Mouse (Mus musculus) bone marrow, adult 2 months (tissue): ENCODE data around the gene Lrrc28. TPM values are rescaled to one million over a fixed set of nuclear protein-coding genes. Genes with fewer than 3 reads are reported as not detected.

Experiments
- H3K27ac ChIP-seq: fragments of 200-500 bp; 2 replicates; pipeline ENCODE4 v1.5.1; 2012; ENCODE audit warnings: low read depth, mild to moderate bottlenecking, control low read depth, inconsistent platforms, low read length; ENCODE audit not compliant: control insufficient read depth, poor library complexity, insufficient read depth
- H3K4me1 ChIP-seq: fragments of 200-500 bp; 2 replicates; pipeline ENCODE4 v1.6.1; 2011; ENCODE audit warnings: low read length; ENCODE audit not compliant: control insufficient read depth, insufficient read depth
- H3K4me3 ChIP-seq: fragments of 200-500 bp; replicated peaks from 2 replicates; pipeline ENCODE3; 2011; ENCODE audit warnings: mild to moderate bottlenecking, low read depth, low read length, control low read depth; ENCODE audit not compliant: control insufficient read depth
- CTCF ChIP-seq: fragments of 200-500 bp; IDR thresholded peaks from 2 replicates; pipeline ENCODE4 v1.5.1; 2011; ENCODE audit warnings: low read length, control low read depth; ENCODE audit not compliant: control insufficient read depth, insufficient read depth
- POLR2A ChIP-seq: fragments of 200-500 bp; IDR thresholded peaks from 2 replicates; pipeline ENCODE4 v1.6.1; 2011; ENCODE audit warnings: low read depth, mild to moderate bottlenecking, control low read depth, low read length, borderline replicate concordance; ENCODE audit not compliant: control insufficient read depth
- WGBS: fragments of 180-500 bp; shearing (Covaris S2); methylation state at CpG from one replicate; pipeline ENCODE4 v1.1.7; 2018; 5-methylcytosine and 5-hydroxymethylcytosine counted together
- polyA plus RNA-seq: library from polyadenylated mRNA; stranded (reverse); fragments of >200 nt; gene quantifications from 2 replicates; pipeline ENCODE4 v1.2.4, GENCODE M21; 2011; ENCODE audit warnings: low replicate concordance; ENCODE audit not compliant: missing spikeins, insufficient read depth, insufficient read length

The Lrrc28 gene
- polyA plus RNA-seq, 1 experiment = 6.8 TPM

DNA sequence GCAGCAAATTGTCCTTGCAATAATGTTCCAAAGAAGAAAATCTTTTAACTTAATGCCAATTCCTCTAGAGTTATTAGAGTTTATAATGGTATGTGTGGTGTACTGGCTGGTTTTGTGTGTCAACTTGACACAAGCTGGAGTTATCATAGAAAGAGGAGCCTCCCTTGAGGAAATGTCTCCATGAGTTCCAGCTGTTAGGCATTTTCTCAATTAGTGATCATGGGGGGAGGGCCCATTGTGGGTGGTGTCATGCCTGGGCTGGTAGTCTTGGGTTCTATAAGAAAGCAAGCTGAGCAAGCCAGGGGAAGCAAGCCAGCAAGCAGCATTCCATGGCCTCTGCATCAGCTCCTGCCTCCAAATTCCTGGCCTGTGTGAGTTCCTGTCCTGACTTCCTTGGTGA is 100.5 kb downstream of the Lrrc28 start:
- Histone ChIP-seq H3K27ac (no peak overlapping the region), H3K4me1 (no peaks in the 10 kb centered on the region)
- TF ChIP-seq POLR2A = no peak
- no peak for TF ChIP-seq CTCF

DNA sequence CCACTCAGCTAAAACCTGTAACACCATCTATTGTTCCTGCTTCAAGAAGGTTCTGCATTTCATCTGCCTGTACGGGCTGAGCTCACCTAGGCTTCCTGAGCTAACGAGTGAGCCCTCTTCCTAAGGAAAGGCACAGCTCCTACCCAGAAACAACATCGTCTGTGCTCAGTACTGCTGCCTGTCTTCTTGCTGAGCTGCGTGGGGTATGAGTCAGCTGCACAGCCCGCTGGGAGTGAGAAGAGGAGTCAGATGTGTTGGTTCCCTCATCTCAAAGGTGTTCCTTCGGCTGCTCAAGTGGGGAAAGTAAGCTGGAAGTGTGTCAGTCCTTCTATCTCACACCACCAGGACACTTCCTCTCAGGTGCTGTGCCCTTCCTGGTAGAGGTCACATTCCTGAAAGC is 101.4 kb downstream of the Lrrc28 start:
- Histone ChIP-seq H3K27ac (no peak overlapping the region), H3K4me3 (no peak overlapping the region), H3K4me1 (no peaks in the 10 kb centered on the region)
- no peak for TF ChIP-seq CTCF
- TF ChIP-seq POLR2A = no peak
- WGBS = 75% methylated on average over 6 of the region's 6 CpGs

More for the DNA sequence above, 100.5 kb downstream of the Lrrc28 start:
- no peak overlapping the region for H3K4me3 ChIP-seq

DNA sequence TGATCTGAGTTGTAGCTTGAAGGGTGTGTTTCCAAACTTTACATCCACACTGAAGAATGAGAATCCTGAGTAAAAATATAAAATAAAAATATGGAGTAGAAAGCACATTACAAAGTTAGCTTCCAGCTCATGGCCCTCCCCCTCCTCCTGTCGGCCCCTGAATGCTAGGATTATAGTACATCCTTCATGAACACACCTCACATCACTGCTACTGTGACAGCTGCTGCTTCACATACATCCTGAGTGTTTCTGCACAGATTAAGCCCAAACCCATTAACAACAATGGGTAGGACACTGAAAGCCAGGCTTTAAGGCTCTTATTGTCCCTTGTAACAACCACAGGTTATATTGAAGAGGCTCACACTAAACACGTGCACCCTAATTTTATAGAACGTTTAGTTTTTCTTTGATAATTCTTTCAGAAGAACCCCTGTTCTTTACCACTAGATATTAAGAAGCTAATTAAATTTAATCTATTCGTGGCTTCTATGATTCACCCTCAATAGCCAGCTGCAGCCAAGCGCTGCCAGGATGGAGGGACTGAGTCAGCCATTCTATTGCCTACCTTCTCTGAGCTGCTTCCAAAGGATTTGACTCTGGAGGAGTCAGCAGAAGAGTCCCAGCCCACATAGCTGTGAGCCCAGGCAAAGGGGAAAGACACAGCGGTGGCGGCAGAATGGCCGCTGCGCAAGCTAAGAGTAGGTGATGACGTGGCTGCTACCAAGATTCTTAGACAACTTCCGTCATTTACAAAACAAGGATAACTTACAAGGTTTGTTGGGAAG is 108.3 kb downstream of the Lrrc28 start:
- H3K27ac ChIP-seq = no peak overlapping the region
- H3K4me1 ChIP-seq = no peaks in the 10 kb centered on the region
- WGBS = 89% methylated on average over 11 of the region's 11 CpGs
- no peak overlapping the region for H3K4me3 ChIP-seq
- TF ChIP-seq POLR2A = no peak
- no peak for TF ChIP-seq CTCF

DNA sequence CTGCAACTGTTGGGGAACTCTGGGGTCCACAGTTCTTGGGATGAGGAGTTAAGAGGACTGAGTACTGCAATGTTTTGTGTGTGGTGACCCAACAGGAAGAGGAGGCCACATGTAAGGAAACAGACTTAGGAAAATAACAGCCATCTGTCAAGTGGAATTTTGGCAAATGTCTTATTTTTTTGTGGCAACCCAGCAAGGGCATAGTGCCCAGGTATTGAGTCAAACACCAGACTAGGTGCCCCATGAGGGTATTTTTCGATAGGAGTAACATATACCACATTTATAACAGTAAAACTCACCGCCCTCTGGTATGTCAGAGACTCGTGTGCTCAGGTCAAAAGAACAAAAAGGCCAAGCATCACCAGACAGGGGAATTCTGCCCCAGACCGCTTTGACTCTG is 109.1 kb downstream of the Lrrc28 start:
- no peak overlapping the region for H3K4me3 ChIP-seq
- TF ChIP-seq POLR2A (no peak), CTCF (no peak)
- no peak overlapping the region for H3K27ac ChIP-seq
- 72% methylated on average over 4 of the region's 4 CpGs for WGBS
- H3K4me1 ChIP-seq = no peaks in the 10 kb centered on the region

DNA sequence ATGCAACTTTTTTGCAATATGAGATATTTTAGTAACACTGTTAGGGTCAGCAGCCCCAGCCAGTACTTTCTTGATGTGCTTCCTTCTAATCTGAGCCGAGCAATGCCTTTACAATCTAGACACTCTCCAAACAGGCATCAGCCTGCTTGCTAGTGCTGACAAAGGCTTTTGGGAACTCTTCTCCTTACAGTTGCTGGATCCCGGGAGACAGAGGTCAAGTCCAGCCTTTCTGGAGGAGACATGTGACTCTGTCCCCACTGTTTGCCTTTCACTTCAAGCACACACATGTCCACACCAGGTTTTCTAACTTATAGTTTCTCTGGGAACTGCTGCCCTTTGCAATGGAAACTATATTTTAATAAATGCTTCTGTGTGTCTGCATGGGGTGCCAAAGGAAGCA is 114.1 kb downstream of the Lrrc28 start:
- no peak for TF ChIP-seq CTCF
- TF ChIP-seq POLR2A = no peak
- Histone ChIP-seq H3K4me3 (no peak overlapping the region), H3K4me1 (peaks cover 1% of the 10 kb centered on the region), H3K27ac (no peak overlapping the region)
- WGBS = 83% methylated on average over 2 of the region's 2 CpGs

DNA sequence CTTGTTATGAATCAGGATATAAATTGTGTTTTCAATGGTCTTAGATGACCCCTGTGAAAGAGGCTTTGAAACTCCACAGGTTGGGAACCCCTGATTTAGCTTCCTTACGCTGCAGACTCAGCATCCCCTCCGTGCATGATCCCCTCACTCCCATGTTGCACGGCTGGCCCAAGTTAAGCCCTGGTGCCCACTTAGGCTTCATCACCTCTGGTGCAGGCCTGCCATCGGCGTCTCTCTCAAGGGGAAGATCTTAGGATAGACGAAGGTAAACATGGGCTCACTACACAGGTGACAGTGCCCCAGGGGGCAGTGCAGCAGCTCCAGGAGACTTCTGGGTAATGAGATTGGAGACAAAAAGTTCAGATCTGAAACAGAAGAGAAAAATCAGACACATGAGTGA is 115.7 kb downstream of the Lrrc28 start:
- H3K4me3 ChIP-seq = no peak overlapping the region
- TF ChIP-seq POLR2A (no peak), CTCF (no peak)
- 83% methylated on average over 6 of the region's 6 CpGs for WGBS
- peaks cover 1% of the 10 kb centered on the region for H3K4me1 ChIP-seq
- no peak overlapping the region for H3K27ac ChIP-seq

DNA sequence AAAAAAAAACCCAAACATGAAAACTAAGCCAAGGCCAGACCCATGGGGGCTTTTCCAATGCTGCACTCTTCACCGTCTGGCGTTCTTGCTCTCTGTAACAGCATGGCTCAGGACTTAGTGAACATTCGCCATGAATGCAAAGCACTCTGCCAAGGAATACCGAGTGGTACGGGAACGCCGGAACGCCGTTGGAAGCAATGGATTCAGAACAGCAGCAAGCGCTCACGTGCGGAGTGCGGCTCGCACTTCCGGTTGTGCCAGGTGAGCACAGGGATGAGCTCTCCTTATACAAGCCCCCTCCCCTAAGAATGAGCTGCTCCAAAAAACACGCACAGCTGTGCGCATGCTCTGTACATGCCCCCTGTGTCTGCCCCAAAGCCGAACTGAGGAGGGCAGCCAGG is 116.2 kb downstream of the Lrrc28 start:
- TF ChIP-seq POLR2A (no peak), CTCF (no peak)
- no peak overlapping the region for H3K27ac ChIP-seq
- WGBS = 93% methylated on average over 18 of the region's 18 CpGs
- no peak overlapping the region for H3K4me3 ChIP-seq
- peaks cover 1% of the 10 kb centered on the region for H3K4me1 ChIP-seq

DNA sequence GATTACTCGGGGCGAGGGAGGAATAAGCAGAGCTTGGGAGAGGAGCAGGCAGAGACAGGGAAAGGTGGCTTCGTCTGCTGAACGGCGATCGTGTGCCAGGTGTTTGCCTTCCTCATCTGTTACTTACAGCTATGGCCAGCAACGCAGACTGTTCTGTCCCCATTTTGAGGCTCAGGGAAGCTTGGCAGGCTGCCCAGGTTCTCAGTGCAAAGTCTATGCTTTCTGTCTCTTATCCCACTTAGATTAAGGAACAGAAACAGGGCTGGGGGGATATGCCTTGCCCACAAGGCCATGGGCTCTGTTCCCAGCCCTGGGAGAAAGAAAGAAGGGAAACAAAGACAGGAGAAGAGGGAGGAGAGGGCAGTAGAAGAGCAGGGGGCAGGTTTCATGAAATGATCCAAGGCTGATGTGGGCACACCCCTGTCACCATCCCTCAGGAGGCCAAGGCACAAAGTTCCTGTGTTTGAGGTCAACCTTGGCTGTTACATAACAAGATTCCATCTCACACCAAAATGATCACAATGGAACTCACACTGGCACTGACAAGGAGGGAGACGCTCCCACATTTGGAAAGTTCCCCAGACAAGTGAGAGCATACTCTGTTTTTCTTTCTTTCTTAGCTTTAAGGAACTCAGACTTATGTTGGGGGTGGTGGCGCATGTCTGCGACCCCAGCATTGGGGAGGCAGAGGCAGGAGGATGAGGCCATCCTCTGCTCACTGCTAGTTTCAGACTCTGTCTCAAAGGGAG is 116.8 kb downstream of the Lrrc28 start:
- Histone ChIP-seq H3K27ac (no peak overlapping the region), H3K4me1 (peaks cover 1% of the 10 kb centered on the region), H3K4me3 (no peak overlapping the region)
- WGBS = 78% methylated on average over 10 of the region's 10 CpGs
- TF ChIP-seq POLR2A (no peak), CTCF (no peak)
